Mouse (Mus musculus): Measurements from ENCODE around the gene Catsper4.
"Not testable (repeated sequence)": the region's sequence is repeated elsewhere in the genome, so short reads cannot be mapped to it uniquely, and the experiment has no call there.

Catsper4 gene

GRCm38 (mm10) chr4:134227194-134227593, at the start of gene Catsper4:
TSS of gene Catsper4 (minus strand) at chr4:134227383.
- no peak for DNase-seq

- no peak for DNase-seq
These were observed 46.5 kb upstream of the Catsper4 start for GRCm38 (mm10) chr4:134273417-134274345.

- no peak for DNase-seq
These were observed 45.7 kb upstream of the Catsper4 start for GRCm38 (mm10) chr4:134272731-134273416.

- no peak for DNase-seq
These were observed 44.8 kb upstream of the Catsper4 start for GRCm38 (mm10) chr4:134271979-134272378.

GRCm38 (mm10) chr4:134269622-134270021, 42.4 kb upstream of the Catsper4 start:
- not testable (repeated sequence) for DNase-seq

GRCm38 (mm10) chr4:134268102-134268655, 41.0 kb upstream of the Catsper4 start:
- no peak for DNase-seq

- no peak for DNase-seq
These were observed 38.8 kb upstream of the Catsper4 start for GRCm38 (mm10) chr4:134265860-134266585.

- peak; percentile 63 for DNase-seq
These were observed 36.0 kb upstream of the Catsper4 start for GRCm38 (mm10) chr4:134263191-134263590.

GRCm38 (mm10) chr4:134258354-134258753, 31.2 kb upstream of the Catsper4 start:
- no peak for DNase-seq

GRCm38 (mm10) chr4:134257198-134258009, 30.2 kb upstream of the Catsper4 start:
- no peak for DNase-seq

- DNase-seq, result no peak
These were observed 29.4 kb upstream of the Catsper4 start for GRCm38 (mm10) chr4:134256407-134257197.

GRCm38 (mm10) chr4:134255854-134256253, 28.7 kb upstream of the Catsper4 start:
- no peak for DNase-seq

- DNase-seq, result no peak
These were observed 27.7 kb upstream of the Catsper4 start for GRCm38 (mm10) chr4:134254835-134255234.

GRCm38 (mm10) chr4:134253722-134254324, 26.6 kb upstream of the Catsper4 start, which contains the start of gene Grrp1:
TSS of gene Grrp1 (minus strand) at chr4:134254106.
- no peak for DNase-seq

GRCm38 (mm10) chr4:134252911-134253721, 25.9 kb upstream of the Catsper4 start:
- no peak for DNase-seq

GRCm38 (mm10) chr4:134252131-134252910, 25.1 kb upstream of the Catsper4 start:
- no peak for DNase-seq

- DNase-seq, result peak; percentile 71
These were observed 24.3 kb upstream of the Catsper4 start for GRCm38 (mm10) chr4:134251241-134252130.

- no peak for DNase-seq
These were observed 23.7 kb upstream of the Catsper4 start for GRCm38 (mm10) chr4:134250930-134251240.
